Mouse (Mus musculus): ENCODE results near the gene Krt75. TPM values are rescaled to one million over a fixed set of nuclear protein-coding genes. Genes with fewer than 3 reads are reported as not detected.
"Not testable (repeated sequence)": the region's sequence is repeated elsewhere in the genome, so short reads cannot be mapped to it uniquely, and the experiment has no call there.

Gene Krt75
- total RNA-seq, 2 experiments from 2014 or later, result not detected

- not testable (repeated sequence) for DNase-seq
These were observed 56.5 kb downstream of the Krt75 start, which contains the start of gene Gm49425 for GRCm38 (mm10) chr15:101517161-101517560. Gm49425 (minus strand) TSS chr15:101517261.

Small RNA genes lying within 50 kb of the gene (microRNA-seq; reads per million reads assigned to microRNA genes)
- gene Gm44393 (not detected), gene Gm44460 (not detected)

Other genes with a start within 250 kb of the Krt75 start
- gene Krt80, start 203.7 kb downstream of the Krt75 start, total RNA-seq (2021), result under 1 TPM; 0.75 to 0.76 TPM
- gene Krt7, start 162.9 kb downstream of the Krt75 start, total RNA-seq (2021), result 1 to 10 TPM; 3.5 to 4.2 TPM
- gene Krt87, start 135.1 kb downstream of the Krt75 start, total RNA-seq (2021), result not detected
- not detected for gene Krt88, start 126.2 kb downstream of the Krt75 start, total RNA-seq (2021)
- not detected for gene Krt81, start 110.2 kb downstream of the Krt75 start, total RNA-seq (2021)
- not detected for gene Krt86, start 100.4 kb downstream of the Krt75 start, total RNA-seq (2021)
- gene Krt83, start 82.4 kb downstream of the Krt75 start, total RNA-seq (2021), result not detected
- not detected for gene Gm49425, start 56.6 kb downstream of the Krt75 start, total RNA-seq (2021)
- not detected for gene Krt84, start 41.1 kb downstream of the Krt75 start, total RNA-seq (2021)
- not detected for gene Krt82, start 23.2 kb downstream of the Krt75 start, total RNA-seq (2021)
- under 1 TPM in 1 of 2 experiments, not detected in 1; 0.18 TPM for gene Krt90, start 11.0 kb downstream of the Krt75 start, total RNA-seq (2021)
- not detected for gene Gm5414, start 54.3 kb upstream of the Krt75 start, total RNA-seq (2021)
- not detected for gene Gm5478, start 73.5 kb upstream of the Krt75 start, total RNA-seq (2021)
- gene Krt6b, start 106.4 kb upstream of the Krt75 start, total RNA-seq (2021), result not detected
- not detected for gene Krt6a, start 120.4 kb upstream of the Krt75 start, total RNA-seq (2021)
- gene Krt5, start 139.0 kb upstream of the Krt75 start, total RNA-seq (2021), result not detected
- gene Krt71, start 169.2 kb upstream of the Krt75 start, total RNA-seq (2021), result not detected
- gene Krt72, start 212.6 kb upstream of the Krt75 start, total RNA-seq (2021), result not detected
- gene Krt73, start 228.4 kb upstream of the Krt75 start, total RNA-seq (2021), result not detected
- gene Krt2, start 244.3 kb upstream of the Krt75 start, total RNA-seq (2021), result not detected